Mouse (Mus musculus) thymus, postnatal 10 days (tissue): ENCODE results near the gene Efcab9.

ENCODE experiments used
- DNase-seq, 2 experiments: peaks; one replicate each; pipeline ENCODE4 v3.0.0; 2021; ENCODE audit warnings: low spot score in 2 of 2

Efcab9 gene

GRCm38 (mm10) chr11:32556333-32556990 lies 24.6 kb upstream of the Efcab9 start:
- no peak for DNase-seq

GRCm38 (mm10) chr11:32555103-32555689 lies 23.3 kb upstream of the Efcab9 start:
- no peak for DNase-seq

GRCm38 (mm10) chr11:32554141-32555091 lies 22.5 kb upstream of the Efcab9 start:
- DNase-seq, result no peak

GRCm38 (mm10) chr11:32553311-32554140 lies 21.6 kb upstream of the Efcab9 start:
- peak; percentile 53 to 54 for DNase-seq

GRCm38 (mm10) chr11:32552401-32553090 lies 20.7 kb upstream of the Efcab9 start:
- no peak for DNase-seq

- DNase-seq, result no peak
Measured at GRCm38 (mm10) chr11:32551579-32552297, 19.9 kb upstream of the Efcab9 start.

GRCm38 (mm10) chr11:32551056-32551455 lies 19.2 kb upstream of the Efcab9 start:
- no peak for DNase-seq

GRCm38 (mm10) chr11:32550102-32550501 lies 18.2 kb upstream of the Efcab9 start:
- DNase-seq, result no peak

- DNase-seq, result no peak
Measured at GRCm38 (mm10) chr11:32549236-32549635, 17.4 kb upstream of the Efcab9 start.

GRCm38 (mm10) chr11:32548240-32548639 lies 16.4 kb upstream of the Efcab9 start:
- DNase-seq, result no peak

- no peak for DNase-seq
Measured at GRCm38 (mm10) chr11:32547391-32547947, 15.6 kb upstream of the Efcab9 start.

- DNase-seq, result no peak
Measured at GRCm38 (mm10) chr11:32546483-32546882, 14.6 kb upstream of the Efcab9 start.

GRCm38 (mm10) chr11:32545605-32546004 lies 13.7 kb upstream of the Efcab9 start:
- DNase-seq, result no peak

- no peak for DNase-seq
Measured at GRCm38 (mm10) chr11:32544497-32544896, 12.6 kb upstream of the Efcab9 start.

GRCm38 (mm10) chr11:32544041-32544440 lies 12.2 kb upstream of the Efcab9 start:
- no peak for DNase-seq

GRCm38 (mm10) chr11:32542687-32543411 lies 11.0 kb upstream of the Efcab9 start:
- DNase-seq, result peak; percentile 71 to 75

- DNase-seq, result no peak
Measured at GRCm38 (mm10) chr11:32542181-32542580, 10.3 kb upstream of the Efcab9 start.

GRCm38 (mm10) chr11:32540463-32540862 lies 8.6 kb upstream of the Efcab9 start:
- DNase-seq, result no peak

- DNase-seq, result no peak
Measured at GRCm38 (mm10) chr11:32539717-32540116, 7.8 kb upstream of the Efcab9 start.
